ENCODE assay signal across 8 mouse cellular contexts in genomic region chr12:36933118-36933610, GRCm38 (mm10).
DNase-seq lines count a peak whose midpoint lies in the region; ATAC-seq lines count a peak whose summit lies in the region.

No protein-coding gene starts in this region.

- H3K9me3 ChIP-seq in liver, embryonic 12.5 days (replicated peaks), result no peaks in the 10 kb centered on the region
- H3K9me3 ChIP-seq in embryonic facial prominence, embryonic 13.5 days, result no peaks in the 10 kb centered on the region
- H3K9me3 ChIP-seq in heart, embryonic 15.5 days (replicated peaks), result no peaks in the 10 kb centered on the region
- H3K9me3 ChIP-seq in midbrain, embryonic 11.5 days (ENCODE audit: control insufficient read depth, low read length), result no peaks in the 10 kb centered on the region

- H3K9ac ChIP-seq in liver, embryonic 12.5 days, result no peak overlapping the region
- no peak overlapping the region for H3K9ac ChIP-seq in embryonic facial prominence, embryonic 13.5 days
- no peak overlapping the region for H3K9ac ChIP-seq in heart, embryonic 15.5 days
- H3K9ac ChIP-seq in midbrain, embryonic 11.5 days (ENCODE audit: low read length), result no peak overlapping the region

- H3K27me3 ChIP-seq in liver, embryonic 12.5 days (replicated peaks), result no peaks in the 10 kb centered on the region
- no peaks in the 10 kb centered on the region for H3K27me3 ChIP-seq in embryonic facial prominence, embryonic 13.5 days
- H3K27me3 ChIP-seq in heart, embryonic 15.5 days, result no peaks in the 10 kb centered on the region
- no peaks in the 10 kb centered on the region for H3K27me3 ChIP-seq in midbrain, embryonic 11.5 days (ENCODE audit: control insufficient read depth, insufficient read depth, low read length)

- no peak for ATAC-seq in liver, embryonic 12.5 days
- ATAC-seq in embryonic facial prominence, embryonic 13.5 days (ENCODE audit: insufficient number of reproducible peaks, insufficient read depth, low FRiP score, low TSS enrichment, low read depth), result no peak
- peak; percentile 74 for ATAC-seq in heart, embryonic 15.5 days (replicated peaks; ENCODE audit: insufficient number of reproducible peaks, insufficient read depth, low FRiP score, low read depth)
- ATAC-seq in midbrain, embryonic 11.5 days (ENCODE audit: low FRiP score), result peak; percentile 78
- ATAC-seq in inflammation-experienced regulatory T-cells, adult 6 months, result no peak

- no peaks in the 10 kb centered on the region for H3K36me3 ChIP-seq in liver, embryonic 12.5 days
- no peaks in the 10 kb centered on the region for H3K36me3 ChIP-seq in embryonic facial prominence, embryonic 13.5 days
- H3K36me3 ChIP-seq in heart, embryonic 15.5 days, result no peaks in the 10 kb centered on the region
- no peaks in the 10 kb centered on the region for H3K36me3 ChIP-seq in midbrain, embryonic 11.5 days (ENCODE audit: control insufficient read depth, insufficient read depth, low read length)

- H3K27ac ChIP-seq in liver, embryonic 12.5 days, result no peak overlapping the region
- no peak overlapping the region for H3K27ac ChIP-seq in embryonic facial prominence, embryonic 13.5 days
- peak overlapping the region; percentile 58 for H3K27ac ChIP-seq in heart, embryonic 15.5 days
- H3K27ac ChIP-seq in midbrain, embryonic 11.5 days (ENCODE audit: low read depth, low read length), result no peak overlapping the region

- peak; percentile 10 for DNase-seq in liver
- DNase-seq in midbrain, embryonic 11.5 days (ENCODE audit: low spot score, missing footprints), result peak; percentile 87
- DNase-seq in left cerebral cortex, adult 8-10 months (ENCODE audit: low spot score in 2 of 2), result no peak
- DNase-seq in layer of hippocampus, adult 9-10 months (ENCODE audit: low spot score), result no peak

- no peak overlapping the region for H3K4me3 ChIP-seq in liver, embryonic 12.5 days
- H3K4me3 ChIP-seq in embryonic facial prominence, embryonic 13.5 days, result no peak overlapping the region
- no peak overlapping the region for H3K4me3 ChIP-seq in heart, embryonic 15.5 days
- no peak overlapping the region for H3K4me3 ChIP-seq in midbrain, embryonic 11.5 days (ENCODE audit: low read depth, low read length)

- whole genome bisulfite sequencing in liver, embryonic 12.5 days (ENCODE audit: insufficient replicate concordance), result 20% methylated on average over 6 of the region's 6 CpGs
- 9% methylated on average over 6 of the region's 6 CpGs for WGBS in embryonic facial prominence, embryonic 13.5 days
- 7% methylated on average over 6 of the region's 6 CpGs for WGBS in heart, embryonic 15.5 days
- 5% methylated on average over 6 of the region's 6 CpGs for WGBS in midbrain, embryonic 11.5 days

- H3K4me1 ChIP-seq in liver, embryonic 12.5 days, result no peaks in the 10 kb centered on the region
- peaks cover 5% of the 10 kb centered on the region; the same call in 1 of the 2 replicates for H3K4me1 ChIP-seq in embryonic facial prominence, embryonic 13.5 days
- H3K4me1 ChIP-seq in heart, embryonic 15.5 days (replicated peaks), result peaks cover 11% of the 10 kb centered on the region
- H3K4me1 ChIP-seq in midbrain, embryonic 11.5 days (ENCODE audit: control insufficient read depth, insufficient read depth, low read length), result peaks cover 4% of the 10 kb centered on the region; the same call in 1 of the 2 replicates

- no peak overlapping the region for H3K4me2 ChIP-seq in liver, embryonic 12.5 days
- peak overlapping the region; percentile 35 for H3K4me2 ChIP-seq in embryonic facial prominence, embryonic 13.5 days
- peak overlapping the region; percentile 31 for H3K4me2 ChIP-seq in heart, embryonic 15.5 days
- H3K4me2 ChIP-seq in midbrain, embryonic 11.5 days, result no peak overlapping the region

Comparison
In these comparisons a context has a peak if more than half of its experiments do, and no peak if none do; other contexts are left out.
1. DNase-seq: peak in liver (single experiment) and midbrain, embryonic 11.5 days (single experiment); none in left cerebral cortex, adult 8-10 months (0 of 2) and layer of hippocampus, adult 9-10 months (single experiment).
2. ATAC-seq: peak in heart, embryonic 15.5 days (single experiment) and midbrain, embryonic 11.5 days (single experiment); none in liver, embryonic 12.5 days (single experiment), embryonic facial prominence, embryonic 13.5 days (single experiment) and inflammation-experienced regulatory T-cells, adult 6 months (single experiment).
3. H3K4me2 ChIP-seq: peak in embryonic facial prominence, embryonic 13.5 days (single experiment) and heart, embryonic 15.5 days (single experiment); none in liver, embryonic 12.5 days (single experiment) and midbrain, embryonic 11.5 days (single experiment).